Mouse (Mus musculus) left cerebral cortex, adult 18-20 months (tissue): ENCODE results near the gene Scel. TPM values are rescaled to one million over a fixed set of nuclear protein-coding genes. Genes with fewer than 3 reads are reported as not detected.

Experiments used
- DNase-seq, 2 experiments: peaks; one replicate each; pipeline ENCODE4 v3.0.0; 2021 to 2022; ENCODE audit warnings: low spot score in 2 of 2, mixed read lengths in 1 of 2
- microRNA-seq, 2 experiments: library from miRNA; unstranded; fragments of <30 nt; microRNA quantifications; one replicate each; pipeline ENCODE4 v1.2.0; 2021
- total RNA-seq, 2 experiments: library from RNA; stranded (reverse); gene quantifications; 2 replicates each; pipeline ENCODE4 v1.2.3; 2021

The Scel gene
- total RNA-seq, 2 experiments from 2014 or later, result 1.4 to 2.1 TPM

GRCm38 (mm10) chr14:103649896-103650334 lies 136.8 kb downstream of the Scel start, which contains the start of gene Slain1:
TSS of gene Slain1 (plus strand) at chr14:103650228.
- peak; percentile 89 to 92 for DNase-seq

- DNase-seq, result peak; percentile 64 to 73
Observed at GRCm38 (mm10) chr14:103650413-103651101, 137.4 kb downstream of the Scel start.

GRCm38 (mm10) chr14:103651106-103651505 lies 138.0 kb downstream of the Scel start:
- no peak for DNase-seq

- DNase-seq, result no peak
Observed at GRCm38 (mm10) chr14:103651562-103651961, 138.4 kb downstream of the Scel start.

GRCm38 (mm10) chr14:103652524-103652923 lies 139.4 kb downstream of the Scel start:
- no peak for DNase-seq

- DNase-seq, result no peak
Observed at GRCm38 (mm10) chr14:103653800-103654199, 140.7 kb downstream of the Scel start.

- peak in 1 of 2 experiments; percentile 24 for DNase-seq
Observed at GRCm38 (mm10) chr14:103655448-103655847, 142.3 kb downstream of the Scel start.

- no peak for DNase-seq
Observed at GRCm38 (mm10) chr14:103657876-103658275, 144.7 kb downstream of the Scel start.

Small RNA genes within 50 kb of the gene (microRNA-seq; reads per million reads assigned to microRNA genes)
- 0 reads per million in 2 experiments for gene Gm22877

Other genes with a start within 250 kb of the Scel start
- gene Mycbp2, start 166.5 kb upstream of the Scel start, total RNA-seq, result 100 to 1,000 TPM; 158 to 160 TPM
- 10 to 100 TPM; 46.3 to 51.9 TPM for gene Slain1, start 136.9 kb downstream of the Scel start, total RNA-seq